Mouse (Mus musculus) fibroblast of lung, adult 2 months (primary cell): ENCODE measurements around the gene Tinagl1.

Source experiments
- DNase-seq: peaks from one replicate; pipeline ENCODE4 v3.0.0-alpha.2; 2011; ENCODE audit warnings: low read depth

Tinagl1 gene

DNA sequence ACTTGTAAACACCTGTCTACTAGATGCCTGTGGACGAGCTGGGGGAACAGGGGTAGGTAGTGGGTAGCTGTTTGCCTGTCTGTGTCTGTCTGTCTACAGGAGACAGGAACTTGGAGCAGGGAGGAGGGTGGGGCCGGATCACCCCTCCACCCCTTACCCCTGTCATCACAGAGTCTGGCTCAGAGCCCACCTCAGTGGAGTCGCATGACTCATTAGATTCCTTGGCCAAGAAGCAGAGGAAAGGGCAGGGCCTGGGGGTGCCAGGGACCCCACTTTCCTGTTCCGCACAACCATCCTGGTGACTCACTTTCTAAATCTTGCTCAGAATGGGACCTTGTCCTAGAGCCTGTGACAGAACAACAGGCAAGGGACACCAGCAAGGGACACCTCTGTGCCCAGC, 2.2 kb upstream of the Tinagl1 start:
- peak; percentile 40 for DNase-seq

DNA sequence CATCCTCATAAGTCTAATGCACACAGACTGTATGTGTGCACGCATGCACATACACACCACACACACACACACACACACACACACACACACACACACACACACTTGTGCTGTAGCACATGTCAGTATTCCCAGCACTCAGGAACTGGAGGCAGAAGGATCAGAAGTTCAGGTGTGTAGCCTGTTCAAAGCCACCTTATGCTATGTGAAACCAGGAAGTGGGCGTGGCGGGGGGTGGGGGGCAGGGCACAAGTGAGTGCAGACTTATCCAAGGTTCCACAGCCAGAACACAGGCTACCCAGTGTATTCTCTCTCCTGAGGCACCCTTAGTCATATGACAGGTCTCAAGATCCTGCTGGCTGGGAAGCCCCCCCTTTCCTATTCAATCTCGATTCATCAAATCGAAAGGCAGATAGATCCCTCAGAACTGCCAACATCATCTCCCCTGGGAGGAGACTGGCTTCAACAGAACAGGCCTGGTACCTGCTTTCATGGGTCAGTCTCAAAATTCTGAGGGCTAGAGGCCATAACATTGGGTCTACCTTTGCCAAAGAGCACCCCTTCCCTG, 1.3 kb upstream of the Tinagl1 start:
- DNase-seq, result no peak

- no peak for DNase-seq
Observed at GRCm38 (mm10) chr4:130174335-130175031, 439 bp downstream of the Tinagl1 start.

GRCm38 (mm10) chr4:130173911-130174311, 1.0 kb downstream of the Tinagl1 start:
- DNase-seq, result no peak

DNA sequence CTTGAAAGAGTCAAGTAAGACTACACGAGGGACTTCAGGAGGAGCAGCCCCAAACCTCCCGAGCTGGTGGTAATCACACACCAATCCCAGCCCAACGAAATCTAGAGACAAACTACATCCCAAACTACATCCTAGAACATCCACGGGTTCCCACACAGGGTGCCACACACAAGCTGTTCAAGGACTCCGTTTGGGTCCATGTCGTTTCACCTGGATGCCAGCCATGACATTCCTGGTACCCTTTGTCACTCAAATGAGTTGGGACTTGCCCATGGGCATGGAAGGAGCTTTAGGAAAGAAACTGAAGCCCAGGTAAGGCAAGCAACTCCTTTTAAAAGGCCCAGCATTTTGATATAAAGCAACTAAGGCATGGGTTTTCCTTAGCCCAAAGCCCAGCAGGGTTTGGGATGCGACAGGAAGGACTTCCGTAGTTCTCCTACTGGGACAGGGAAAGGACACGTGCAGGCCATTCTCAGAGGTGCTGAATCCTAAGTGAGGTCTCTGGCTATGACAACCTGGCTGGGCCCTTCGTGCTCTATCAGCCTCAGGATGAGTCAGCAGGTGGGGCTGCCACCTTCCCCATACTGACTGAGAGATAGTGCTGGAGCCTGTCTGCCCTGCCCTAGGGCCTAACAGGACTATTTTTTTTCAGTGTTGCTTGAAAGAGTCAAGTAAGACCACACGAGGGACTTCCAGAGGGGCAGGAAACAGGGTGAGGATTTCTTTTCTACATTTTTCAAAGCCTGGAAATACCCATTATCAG, 1.7 kb downstream of the Tinagl1 start:
- DNase-seq, result no peak

GRCm38 (mm10) chr4:130171951-130172765, 2.8 kb downstream of the Tinagl1 start:
- no peak for DNase-seq

- no peak for DNase-seq
Observed at GRCm38 (mm10) chr4:130170362-130170761, 4.6 kb downstream of the Tinagl1 start.

GRCm38 (mm10) chr4:130169411-130169971, 5.4 kb downstream of the Tinagl1 start:
- DNase-seq, result no peak

- no peak for DNase-seq
Observed at GRCm38 (mm10) chr4:130168280-130169183, 6.4 kb downstream of the Tinagl1 start.

- no peak for DNase-seq
Observed at GRCm38 (mm10) chr4:130167814-130168213, 7.1 kb downstream of the Tinagl1 start.

GRCm38 (mm10) chr4:130167321-130167720, 7.6 kb downstream of the Tinagl1 start:
- no peak for DNase-seq

DNA sequence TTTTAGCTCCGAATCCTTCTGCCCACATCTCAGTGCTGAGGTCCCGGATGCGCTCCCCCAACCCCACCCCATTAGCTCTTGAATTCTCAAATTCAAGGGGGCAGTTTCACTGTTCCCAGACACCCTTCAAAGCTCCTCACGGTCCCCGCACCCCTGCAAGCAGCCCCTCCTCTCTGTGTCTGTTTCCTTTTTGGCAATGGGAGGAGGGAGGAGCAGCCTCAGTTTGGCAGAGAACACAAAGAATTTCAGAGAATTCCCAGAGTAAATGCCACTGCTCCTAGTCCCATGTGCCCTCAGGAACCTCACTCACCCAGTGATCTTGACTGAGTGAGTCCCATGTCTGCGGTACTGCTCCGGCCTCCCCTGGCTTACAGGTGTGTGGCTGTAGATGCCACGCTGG, 8.3 kb downstream of the Tinagl1 start:
- no peak for DNase-seq

DNA sequence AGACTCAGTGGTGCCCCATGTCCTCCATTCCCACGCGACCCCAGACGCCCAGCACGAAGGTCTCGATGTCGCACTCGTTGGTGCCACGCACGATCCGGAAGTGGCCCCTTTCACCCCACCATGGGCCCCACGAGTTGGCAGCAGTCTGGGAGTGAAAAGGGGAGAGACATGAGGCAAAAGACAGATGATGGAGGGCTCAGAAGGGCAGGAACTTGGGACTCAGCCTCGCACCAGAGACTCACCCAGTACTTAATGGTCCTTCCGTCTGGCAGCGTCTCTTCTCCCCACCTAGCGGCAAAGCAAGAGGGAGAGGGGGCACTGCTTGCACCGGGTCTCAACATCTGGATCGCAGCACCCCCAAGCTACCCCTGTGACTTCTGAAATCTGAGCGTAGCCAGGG, 8.9 kb downstream of the Tinagl1 start:
- no peak for DNase-seq

- no peak for DNase-seq
Observed at GRCm38 (mm10) chr4:130164121-130164520, 10.8 kb downstream of the Tinagl1 start.

DNA sequence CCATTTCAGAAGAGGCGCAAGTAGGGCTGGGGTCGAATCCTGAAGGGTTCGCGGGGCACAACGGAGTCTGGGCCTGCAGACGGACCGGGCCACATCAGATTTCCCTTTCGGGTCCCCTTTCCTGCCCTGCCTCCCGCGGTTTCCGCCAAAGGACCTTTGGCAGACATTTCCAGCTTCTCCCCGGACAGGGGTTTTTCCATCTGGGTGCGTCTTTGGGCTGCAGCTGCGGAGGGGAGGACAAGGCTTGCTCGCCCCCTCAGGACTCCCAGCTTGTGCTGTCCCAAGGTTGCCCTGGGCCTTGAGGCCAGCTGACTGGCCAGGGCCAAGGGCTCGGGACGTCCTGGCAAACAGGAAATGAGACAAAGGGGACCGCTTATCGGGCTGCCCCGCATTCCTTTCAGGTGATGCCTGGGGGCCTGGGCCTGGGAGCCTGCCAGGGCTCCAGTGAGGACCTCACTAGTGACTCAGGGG, 11.5 kb downstream of the Tinagl1 start:
- no peak for DNase-seq

GRCm38 (mm10) chr4:130161349-130161748, 13.6 kb downstream of the Tinagl1 start:
- DNase-seq, result no peak

- no peak for DNase-seq
Observed at GRCm38 (mm10) chr4:130156812-130157371, 18.0 kb downstream of the Tinagl1 start.

DNA sequence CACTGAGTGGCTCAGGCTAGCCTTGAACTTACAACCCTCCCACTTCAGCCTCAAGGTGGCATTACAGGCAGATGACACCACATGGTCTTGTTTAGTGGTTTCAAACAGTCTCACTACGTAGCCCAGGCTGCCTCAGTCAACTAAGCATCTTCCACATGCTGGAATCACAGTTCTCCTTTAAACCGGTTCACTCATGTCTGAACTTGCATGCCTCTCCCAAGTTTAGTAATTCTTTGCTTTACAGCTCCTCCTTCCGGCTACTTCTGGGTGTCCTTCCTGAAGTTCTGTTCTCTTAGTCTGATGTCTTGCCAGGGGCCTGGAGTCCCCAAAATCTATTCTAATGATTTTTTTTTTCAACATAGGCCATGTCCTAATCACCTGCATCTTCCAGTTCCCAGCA, 20.7 kb downstream of the Tinagl1 start:
- no peak for DNase-seq

- DNase-seq, result no peak
Observed at GRCm38 (mm10) chr4:130148405-130148804, 26.5 kb downstream of the Tinagl1 start.

DNA sequence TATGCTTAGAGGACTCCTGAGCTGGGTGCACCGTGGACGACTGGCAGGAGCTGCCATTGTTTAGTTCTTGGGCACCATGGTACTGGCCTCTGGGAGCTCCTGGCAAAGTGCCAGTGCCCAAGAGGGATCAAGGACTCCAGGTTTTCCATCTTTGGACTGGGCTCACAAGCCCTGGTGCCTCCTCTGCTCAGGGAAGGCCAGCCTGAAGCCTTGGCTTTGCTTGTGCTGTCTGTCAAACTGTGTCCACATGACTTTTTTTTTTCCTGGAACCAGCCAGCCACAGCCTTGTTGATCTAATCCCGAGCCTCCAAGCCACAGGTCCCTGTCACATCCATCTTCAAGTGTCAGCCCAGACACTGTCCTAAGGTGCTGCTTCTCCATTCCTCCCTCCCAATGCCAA, 33.1 kb downstream of the Tinagl1 start:
- DNase-seq, result no peak

GRCm38 (mm10) chr4:130140992-130141402, 33.9 kb downstream of the Tinagl1 start:
- DNase-seq, result no peak
